Mouse (Mus musculus) megakaryocyte progenitor cell, adult 5-6 weeks (primary cell): ENCODE results near the gene Dok4. TPM values are rescaled to one million over a fixed set of nuclear protein-coding genes. Genes with fewer than 3 reads are reported as not detected.

Experiments
- ATAC-seq: replicated peaks from 2 replicates; pipeline ENCODE4 v1.8.0; 2016; ENCODE audit warnings: mild to moderate bottlenecking, moderate TSS enrichment, inconsistent platforms; ENCODE audit not compliant: poor library complexity
- total RNA-seq, 2 experiments: library from RNA; stranded (forward) in 1 of 2; stranded (reverse) in 1 of 2; fragments of 157-497, 149-512 nt in 1 of 2; fragments of 200-1000 nt in 1 of 2; gene quantifications; 2 replicates each; pipeline versions ENCODE4 v1.2.3 to v1.2.4; 2015 to 2017

Gene Dok4
- total RNA-seq, 2 experiments from 2014 or later, result 0.37 TPM; not detected in 1

GRCm38 (mm10) chr8:94888383-94889036 is 12.4 kb upstream of the Dok4 start:
- ATAC-seq, result peak; percentile 71

DNA sequence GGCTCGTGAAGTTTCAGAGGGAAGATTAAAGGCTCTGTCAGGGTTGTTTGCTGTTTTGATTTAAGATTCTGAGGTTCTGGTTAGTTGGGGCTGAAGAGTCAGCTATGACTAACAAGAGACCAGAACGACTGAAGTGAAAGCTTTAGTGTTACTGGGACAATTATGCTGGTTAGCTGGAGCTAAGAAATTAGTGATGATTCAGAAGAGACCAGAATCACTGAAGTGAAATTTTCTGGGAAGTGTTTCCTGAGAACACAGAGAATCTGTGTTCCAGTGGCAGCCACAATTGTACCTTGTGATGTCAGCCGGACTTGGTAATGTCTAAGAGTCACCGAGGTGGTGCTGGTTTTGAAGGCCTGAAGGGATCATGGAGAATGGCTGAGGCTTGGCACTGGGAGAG is 4.6 kb upstream of the Dok4 start:
- ATAC-seq, result no peak

- no peak for ATAC-seq
Measured at GRCm38 (mm10) chr8:94876820-94877219, 690 bp upstream of the Dok4 start.

DNA sequence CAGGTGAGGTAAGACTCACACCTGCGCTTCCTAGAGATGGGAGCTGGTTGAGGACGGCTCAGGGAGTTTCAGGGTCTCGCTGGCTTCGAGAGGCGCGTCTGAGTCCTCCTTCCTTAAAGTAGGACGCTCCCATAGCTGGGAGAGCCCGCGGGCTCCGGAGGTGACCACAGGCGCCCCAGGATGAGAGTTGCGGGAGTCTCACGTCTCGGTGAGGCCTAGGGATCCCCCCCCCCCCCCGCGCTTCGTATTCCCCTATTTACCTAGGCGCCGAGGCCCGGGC is 319 bp downstream of the Dok4 start:
- no peak for ATAC-seq

GRCm38 (mm10) chr8:94875096-94875870 is 847 bp downstream of the Dok4 start:
- ATAC-seq, result no peak

- peak; percentile 58 for ATAC-seq
Measured at GRCm38 (mm10) chr8:94874358-94874757, 1.8 kb downstream of the Dok4 start.

DNA sequence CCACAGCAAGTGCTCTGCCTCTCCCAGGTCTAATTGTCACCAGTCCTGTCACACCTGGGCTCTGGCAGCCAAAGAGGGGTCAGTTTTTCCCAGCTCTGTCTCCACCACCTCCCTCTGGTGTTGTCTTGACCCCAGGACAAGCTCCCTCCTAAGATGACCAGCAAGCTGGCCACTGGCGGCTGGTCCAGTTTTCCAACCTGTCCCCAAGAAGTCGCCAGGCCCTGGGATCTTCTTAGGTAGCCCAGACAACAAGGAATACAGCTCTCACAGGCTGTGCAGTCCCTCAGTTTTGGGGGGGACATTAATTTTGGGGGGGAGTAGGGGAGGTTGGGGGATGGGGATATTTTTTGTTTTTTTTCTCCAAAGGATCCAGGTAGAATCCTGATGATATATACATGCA is 3.6 kb downstream of the Dok4 start:
- ATAC-seq, result no peak

- no peak for ATAC-seq
Measured at GRCm38 (mm10) chr8:94872156-94872555, 4.0 kb downstream of the Dok4 start.

- peak; percentile 14; the same call in 1 of the 2 replicates for ATAC-seq
Measured at GRCm38 (mm10) chr8:94871108-94871894, 4.8 kb downstream of the Dok4 start.

DNA sequence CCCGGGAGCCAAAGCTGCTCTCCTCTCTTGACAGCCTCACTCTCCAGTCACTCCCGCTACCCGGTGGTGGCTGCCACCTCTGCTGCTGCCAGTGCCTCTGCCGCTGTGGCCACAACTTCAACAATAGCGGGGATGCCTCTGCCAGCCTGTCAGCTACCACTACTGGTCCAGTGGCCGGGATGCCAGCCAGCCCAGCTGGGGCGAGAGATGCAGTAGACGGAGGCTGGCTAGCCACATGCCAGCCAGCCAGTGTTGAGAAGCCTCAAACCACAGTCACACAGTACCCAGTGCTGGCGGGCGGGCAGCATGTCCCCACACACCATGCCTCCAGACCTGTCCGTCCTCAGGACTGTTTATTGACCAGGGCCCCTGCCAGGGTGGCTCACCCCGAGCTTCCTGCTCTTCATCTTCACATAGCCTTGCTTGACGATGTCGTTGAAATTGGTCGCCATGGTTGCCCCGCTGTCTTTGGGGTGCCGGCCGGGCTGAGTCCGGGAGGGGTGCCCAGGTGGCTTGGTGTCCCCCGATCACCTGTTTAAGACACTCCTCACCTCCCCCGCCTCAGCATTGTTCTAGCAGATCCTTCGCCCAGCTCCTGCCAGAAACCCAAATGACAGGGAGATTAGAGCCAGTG is 5.5 kb downstream of the Dok4 start:
- ATAC-seq, result peak; percentile 16; the same call in 1 of the 2 replicates

DNA sequence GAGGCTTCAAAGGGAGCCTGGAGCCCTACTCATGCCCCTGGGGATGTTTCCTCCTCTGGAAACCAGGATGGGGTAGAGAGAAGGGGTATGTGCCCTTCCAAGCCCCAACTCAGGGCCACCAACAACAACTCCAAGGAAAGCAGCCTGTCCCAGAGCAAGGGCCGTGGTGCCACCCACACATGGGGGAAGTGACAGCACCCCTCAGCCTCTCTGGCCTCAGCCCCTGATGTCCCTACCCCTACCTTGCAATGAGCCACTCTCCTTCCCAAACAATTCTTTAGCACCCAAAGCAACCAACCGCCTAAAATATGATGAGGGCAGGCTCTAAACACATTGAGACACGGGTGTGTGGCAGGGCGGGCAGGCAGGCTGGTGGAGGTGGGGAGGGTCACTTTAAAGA is 6.1 kb downstream of the Dok4 start:
- ATAC-seq, result no peak

GRCm38 (mm10) chr8:94869146-94869545 is 7.0 kb downstream of the Dok4 start:
- ATAC-seq, result no peak

DNA sequence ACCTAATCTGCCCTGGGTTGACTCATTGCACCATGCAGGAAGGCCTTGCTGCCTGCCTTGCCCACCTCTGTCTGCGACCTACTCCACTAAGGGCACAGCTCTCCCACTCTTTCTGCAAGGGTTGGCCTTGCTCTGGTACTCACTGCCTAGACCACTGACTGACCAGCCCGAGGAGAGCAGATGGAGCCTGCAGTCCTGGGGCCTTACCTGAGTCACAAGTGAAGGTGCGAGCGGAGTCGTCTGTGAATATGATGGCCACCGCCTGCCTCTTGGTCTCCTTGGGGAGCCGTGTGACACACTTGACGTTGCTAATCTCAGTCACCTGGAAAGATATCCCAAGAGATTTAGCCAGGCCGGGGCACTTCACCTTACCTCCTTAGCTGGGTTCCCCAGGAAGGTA is 9.2 kb downstream of the Dok4 start:
- no peak for ATAC-seq

GRCm38 (mm10) chr8:94865292-94865691 is 10.8 kb downstream of the Dok4 start:
- ATAC-seq, result no peak

DNA sequence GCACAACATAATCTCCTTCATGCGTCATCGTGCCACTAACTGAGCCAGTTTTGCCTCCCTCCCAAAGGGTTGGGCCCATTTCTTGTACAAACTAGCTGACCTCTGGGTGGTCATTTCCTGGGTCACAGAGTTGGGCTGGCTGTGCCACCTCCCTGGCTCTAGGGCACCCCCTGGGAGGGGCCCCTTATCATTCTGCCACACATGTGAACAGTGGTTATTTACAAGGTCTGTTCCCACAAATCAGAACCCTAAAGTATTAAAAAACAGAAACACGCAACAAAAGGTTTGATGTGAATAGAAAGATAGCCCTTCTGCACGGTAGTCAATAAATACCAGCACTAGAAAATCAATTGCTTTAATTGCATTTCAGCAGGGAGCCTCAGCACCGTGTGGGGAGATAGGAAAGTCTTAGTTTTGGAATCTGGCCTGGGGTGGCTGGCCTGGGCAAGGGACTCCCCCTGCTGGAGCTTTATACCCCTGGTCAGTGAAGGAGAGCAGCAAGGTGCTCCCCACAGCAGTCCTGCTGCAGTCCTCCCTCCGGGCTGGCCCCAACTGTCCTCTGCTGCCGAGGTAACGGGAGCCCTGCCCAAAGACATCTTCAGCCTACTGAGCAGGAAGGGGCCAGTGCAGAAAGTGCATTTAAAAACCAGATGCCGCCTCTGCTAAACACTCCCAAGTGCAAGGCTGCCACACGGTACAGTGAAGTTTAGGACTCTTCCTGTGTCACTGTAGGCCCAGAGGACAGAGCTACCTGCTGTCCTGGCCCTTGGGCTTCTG is 12.0 kb downstream of the Dok4 start:
- ATAC-seq, result no peak

GRCm38 (mm10) chr8:94862487-94863220 is 13.5 kb downstream of the Dok4 start:
- ATAC-seq, result no peak

DNA sequence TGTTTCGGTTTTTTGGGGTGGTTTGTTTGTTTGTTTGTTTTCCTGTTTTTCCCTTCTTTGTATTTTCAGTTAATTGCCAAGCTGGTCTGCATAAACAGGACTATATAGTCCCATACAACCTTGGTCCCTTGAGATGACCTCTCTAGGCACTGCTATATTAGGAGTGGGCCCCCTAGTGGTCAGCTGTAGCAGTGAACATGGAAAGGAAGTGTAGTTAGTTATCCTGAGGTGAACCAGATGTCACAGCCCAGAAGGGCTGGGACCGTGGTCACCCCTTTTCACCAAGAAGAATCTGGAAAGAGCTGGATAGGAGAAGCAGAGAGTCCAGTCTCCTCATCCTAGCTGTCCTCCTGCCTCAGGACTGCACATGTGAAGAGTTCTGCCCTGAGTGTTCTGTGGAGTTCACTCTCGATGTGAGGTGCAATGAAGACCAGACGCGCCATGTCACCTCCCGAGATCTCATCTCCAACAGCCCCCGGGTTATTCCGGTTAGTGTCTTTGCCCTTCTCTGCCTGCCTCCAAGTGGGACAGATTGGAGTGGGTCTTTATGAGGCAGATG is 14.7 kb downstream of the Dok4 start:
- ATAC-seq, result peak; percentile 72

DNA sequence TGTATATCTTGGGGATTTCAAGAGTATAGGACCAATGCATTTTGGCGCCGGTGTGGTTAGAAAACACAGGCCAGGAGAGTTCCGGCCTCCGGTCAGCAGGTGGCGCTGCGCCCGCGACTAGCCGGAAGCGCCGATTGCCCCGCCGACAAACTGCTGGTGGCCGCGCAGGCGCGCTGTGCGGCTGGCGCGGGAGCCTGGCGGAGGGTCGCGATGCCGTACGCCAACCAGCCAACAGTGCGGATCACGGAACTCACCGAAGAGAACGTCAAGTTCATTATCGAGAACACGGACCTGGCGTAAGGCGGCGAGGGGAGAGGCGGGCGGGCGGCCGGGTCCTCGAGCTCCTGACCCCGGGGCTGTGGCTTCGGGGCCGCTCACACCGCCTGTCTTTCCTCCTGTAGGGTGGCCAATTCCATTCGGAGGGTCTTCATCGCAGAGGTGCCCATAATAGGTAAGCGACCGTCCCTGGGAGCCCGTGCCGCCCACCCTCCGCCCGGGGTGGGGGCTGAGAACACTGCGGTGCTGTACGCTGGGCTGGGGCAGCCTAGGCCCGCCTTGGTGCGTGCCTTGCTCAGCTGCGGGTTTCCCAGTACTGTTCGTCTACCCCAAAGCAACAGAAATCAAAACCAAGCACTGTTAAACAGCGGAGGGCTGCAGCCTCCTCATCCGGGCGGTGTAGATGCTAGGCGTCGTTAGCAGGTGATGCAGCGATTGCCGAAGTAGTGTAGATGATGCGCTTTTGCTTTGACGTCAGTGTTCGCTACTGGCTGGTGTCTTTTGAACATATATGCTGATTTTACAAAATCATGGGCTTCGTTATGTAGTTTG is 18.6 kb downstream of the Dok4 start, which contains the start of gene Polr2c:
TSS of gene Polr2c (plus strand) at position 105 of the 828 bp plus-strand sequence.
- ATAC-seq, result peak; percentile 91

- ATAC-seq, result 0 out of 2 replicates have a peak, but pooled peaks have one; percentile 10
Measured at GRCm38 (mm10) chr8:94857011-94857345, 19.2 kb downstream of the Dok4 start.
